Mouse (Mus musculus) lung, postnatal 0 days (tissue): ENCODE data around the gene Khdrbs2.

Experiments used
- CTCF ChIP-seq: IDR thresholded peaks from 2 replicates; pipeline ENCODE4 v1.5.1; 2016; ENCODE audit warnings: antibody characterized with exemption, mild to moderate bottlenecking
- EP300 ChIP-seq: IDR thresholded peaks from 2 replicates; pipeline ENCODE4 v1.6.1; 2016; ENCODE audit warnings: antibody characterized with exemption, mild to moderate bottlenecking, control low read depth

DNA sequence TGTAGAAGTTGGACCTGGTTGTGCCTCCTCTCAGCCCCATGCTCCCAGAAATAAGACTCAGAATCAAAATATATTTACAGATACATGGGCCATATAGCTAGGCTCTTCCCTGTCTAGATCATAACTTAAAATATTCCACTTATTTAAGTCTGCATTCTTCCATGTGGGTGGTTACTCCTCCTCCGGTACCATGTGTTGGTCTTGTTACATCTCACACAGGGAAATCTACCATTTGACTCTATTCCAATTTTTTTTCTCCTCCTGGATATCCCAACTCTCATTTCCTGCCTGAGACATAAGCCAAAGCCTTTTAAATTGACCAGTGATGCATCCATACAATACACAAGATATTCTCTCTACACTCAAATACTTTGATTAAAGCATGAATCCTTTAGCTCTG is 122.2 kb downstream of the Khdrbs2 start:
- no peak for TF ChIP-seq EP300
- no peak for TF ChIP-seq CTCF
